Mouse (Mus musculus) liver, postnatal 0 days (tissue): ENCODE results near the gene Adamts9.

Experiments
- CTCF ChIP-seq: sonication (generic); IDR thresholded peaks from 2 replicates; pipeline ENCODE4 v1.5.1; 2016; ENCODE audit warnings: antibody characterized with exemption, low read depth
- EP300 ChIP-seq: IDR thresholded peaks from 2 replicates; pipeline ENCODE4 v1.6.1; 2016; ENCODE audit warnings: antibody characterized with exemption, low read depth, mild to moderate bottlenecking

GRCm38 (mm10) chr6:92816311-92816751, 127.0 kb downstream of the Adamts9 start, which contains the start of gene A730049H05Rik:
- no peak for TF ChIP-seq CTCF
- TF ChIP-seq EP300: no peak
